Mouse (Mus musculus) bone marrow macrophage, adult 2 months (primary cell): ENCODE results near the gene Bcam. TPM values are rescaled to one million over a fixed set of nuclear protein-coding genes. Genes with fewer than 3 reads are reported as not detected.

Experiments used
- H3K27ac ChIP-seq: 2 replicates; pipeline ENCODE4 v1.5.1; 2012; ENCODE audit warnings: low read depth, low read length; ENCODE audit not compliant: insufficient read depth
- H3K4me1 ChIP-seq: 2 replicates; pipeline ENCODE4 v1.6.1; 2012; ENCODE audit warnings: low read length; ENCODE audit not compliant: control insufficient read depth, insufficient read depth
- H3K4me3 ChIP-seq: 2 replicates; pipeline ENCODE4 v1.5.1; 2012; ENCODE audit warnings: mild to moderate bottlenecking, low read length, moderate library complexity; ENCODE audit not compliant: insufficient read depth
- CTCF ChIP-seq: IDR thresholded peaks from 2 replicates; pipeline ENCODE4 v1.5.1; 2012; ENCODE audit warnings: low read depth, mild to moderate bottlenecking, low read length, moderate library complexity
- POLR2A ChIP-seq: IDR thresholded peaks from 2 replicates; pipeline ENCODE4 v1.6.1; 2012; ENCODE audit warnings: mild to moderate bottlenecking, low read depth, low read length, borderline replicate concordance
- polyA plus RNA-seq: library from polyadenylated mRNA; stranded (reverse); fragments of >200 nt; gene quantifications from 2 replicates; pipeline ENCODE4 v1.2.4, GENCODE M21; 2012; ENCODE audit not compliant: missing spikeins, insufficient read depth, insufficient read length

Gene Bcam
- polyA plus RNA-seq, 1 experiment: 0.52 TPM

GRCm38 (mm10) chr7:19754065-19754464, 16.8 kb downstream of the Bcam start:
- Histone ChIP-seq H3K4me3 (no peak overlapping the region), H3K27ac (no peak overlapping the region), H3K4me1 (peaks cover 10% of the 10 kb centered on the region)
- no peak for TF ChIP-seq POLR2A
- no peak for TF ChIP-seq CTCF

GRCm38 (mm10) chr7:19753587-19753986, 17.2 kb downstream of the Bcam start:
- TF ChIP-seq CTCF: no peak
- TF ChIP-seq POLR2A: no peak
- H3K4me1 ChIP-seq: peaks cover 13% of the 10 kb centered on the region
- H3K4me3 ChIP-seq: no peak overlapping the region
- no peak overlapping the region for H3K27ac ChIP-seq

- TF ChIP-seq POLR2A: no peak
- peak; percentile 59 for TF ChIP-seq CTCF
- no peak overlapping the region for H3K4me3 ChIP-seq
- peaks cover 19% of the 10 kb centered on the region for H3K4me1 ChIP-seq
- no peak overlapping the region for H3K27ac ChIP-seq
Observed at GRCm38 (mm10) chr7:19752652-19753051, 18.2 kb downstream of the Bcam start.

- TF ChIP-seq CTCF (no peak), POLR2A (no peak)
Observed at GRCm38 (mm10) chr7:19751070-19751383, 19.8 kb downstream of the Bcam start.

GRCm38 (mm10) chr7:19750217-19751069, 20.4 kb downstream of the Bcam start, which contains the start of gene Nectin2:
Gene Nectin2, minus strand, starts transcription at chr7:19750483.
- peak within 1 kb of the TSS; percentile 61 for H3K4me3 ChIP-seq
- 0 out of 2 replicates have a peak within 1 kb of the TSS, but pooled peaks have one; percentile 3 for H3K27ac ChIP-seq
- TF ChIP-seq CTCF: peak; percentile 67
- no peak for TF ChIP-seq POLR2A
- H3K4me1 ChIP-seq: peaks cover 27% of the 10 kb centered on the region

More at GRCm38 (mm10) chr7:19751070-19751383, 19.8 kb downstream of the Bcam start:
- no peak overlapping the region for H3K4me3 ChIP-seq
- no peak overlapping the region for H3K27ac ChIP-seq
- peaks cover 27% of the 10 kb centered on the region for H3K4me1 ChIP-seq

DNA sequence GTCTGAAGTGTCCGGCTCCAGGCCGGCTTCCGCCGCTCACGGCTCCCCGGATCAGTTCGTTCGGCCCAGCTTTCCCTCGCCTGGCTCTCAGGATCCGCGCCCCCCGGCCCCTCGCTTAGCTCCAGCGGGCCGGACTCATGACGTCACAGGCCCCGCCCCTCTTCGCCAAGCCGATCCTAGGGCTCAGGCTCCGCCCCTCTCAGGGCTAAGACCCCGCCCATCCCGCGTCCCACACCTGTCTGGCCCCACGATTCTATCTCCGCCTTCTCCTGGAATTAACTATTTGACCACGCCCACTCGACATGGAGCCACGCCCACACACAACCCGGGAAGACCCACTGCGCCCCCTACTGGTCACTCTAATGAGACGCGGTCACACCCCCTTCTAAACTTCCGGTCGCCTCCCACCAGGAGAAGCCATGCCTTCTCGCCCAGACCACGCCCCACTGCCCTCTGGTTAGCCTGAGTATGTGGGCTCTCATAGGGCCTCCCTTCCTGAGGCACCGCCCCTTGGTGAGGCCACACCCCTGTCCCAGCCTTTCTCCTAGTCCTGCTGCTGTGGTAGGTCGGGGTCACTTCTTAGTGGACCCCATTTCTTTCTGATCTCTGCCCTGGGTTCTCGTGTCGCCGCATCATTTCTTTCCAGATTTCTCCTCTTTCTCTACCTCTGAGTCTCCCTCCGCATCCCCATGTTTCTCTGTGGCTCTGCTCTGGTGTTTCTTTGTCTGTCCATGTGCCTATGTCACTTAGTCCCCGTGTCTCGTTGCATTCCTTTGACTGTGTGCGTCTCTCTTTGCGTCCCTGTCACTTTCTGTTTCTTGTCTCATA, 21.2 kb downstream of the Bcam start:
- H3K4me1 ChIP-seq: peaks cover 32% of the 10 kb centered on the region
- H3K27ac ChIP-seq: no peak overlapping the region
- TF ChIP-seq CTCF (no peak), POLR2A (no peak)
- peak overlapping the region; percentile 61 for H3K4me3 ChIP-seq

- no peak for TF ChIP-seq POLR2A
- no peak for TF ChIP-seq CTCF
- H3K27ac ChIP-seq: no peak overlapping the region
- H3K4me1 ChIP-seq: peaks cover 33% of the 10 kb centered on the region
- peak overlapping the region; percentile 61 for H3K4me3 ChIP-seq
Observed at GRCm38 (mm10) chr7:19748219-19749195, 22.3 kb downstream of the Bcam start.

DNA sequence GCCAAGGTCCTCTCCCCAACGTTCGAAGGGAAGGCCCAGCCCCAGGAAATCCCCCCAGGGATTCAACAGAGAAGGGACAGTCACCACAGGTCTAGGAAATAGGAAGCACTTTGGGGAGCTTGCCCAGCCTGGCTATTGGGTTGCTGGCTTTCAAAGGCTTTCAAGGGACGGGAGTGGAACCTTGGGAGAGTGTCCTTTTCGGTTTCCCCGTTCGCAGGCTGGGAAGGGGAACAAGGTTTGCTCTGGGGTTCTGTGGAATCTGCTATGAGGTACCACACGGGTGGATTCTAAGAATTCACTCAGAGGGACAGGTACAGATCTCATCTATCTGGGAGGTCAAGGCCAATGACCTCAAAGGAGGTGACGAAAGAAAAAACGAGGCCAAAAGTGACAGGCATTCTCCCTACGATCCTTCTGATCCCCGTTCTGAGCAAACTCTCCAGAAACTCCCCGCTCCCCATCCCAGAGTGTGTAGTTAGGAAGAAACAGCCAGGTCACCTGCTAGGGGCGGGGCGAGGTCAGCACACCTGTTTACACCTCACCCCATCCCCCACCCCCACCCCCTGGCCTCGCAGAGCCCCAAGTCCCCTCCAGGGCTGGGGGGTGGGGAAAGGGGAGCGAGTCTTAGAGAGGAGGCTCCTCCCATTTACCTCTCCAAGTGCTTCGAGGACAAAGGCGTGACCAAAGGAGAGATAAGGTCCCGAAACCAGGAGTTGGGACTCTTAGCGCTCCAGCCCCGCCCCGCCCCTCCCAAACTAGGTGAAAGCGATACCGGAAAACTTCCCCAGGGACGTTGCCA, 23.2 kb downstream of the Bcam start:
- no peak for TF ChIP-seq CTCF
- no peak for TF ChIP-seq POLR2A
- Histone ChIP-seq H3K4me3 (no peak overlapping the region), H3K27ac (no peak overlapping the region), H3K4me1 (peaks cover 33% of the 10 kb centered on the region)
